Comparison of ENCODE assay signal across 12 mouse cellular contexts in genomic region chr7:112320052-112320730, GRCm38 (mm10).
DNase-seq lines count a peak whose midpoint lies in the region; ATAC-seq lines count a peak whose summit lies in the region.
"Had no signal": no experiment of that assay in that cellular context is flagged by ENCODE, and none has a peak within 500 bp of the region (broad histone marks: within the 10 kb centered on the region; RNA-seq: fewer than 3 reads in every experiment).

No protein-coding gene starts in this region.

- H3K36me3 ChIP-seq in heart, embryonic 14.5 days (ENCODE audit: control insufficient read depth, insufficient read depth, low read length), result peaks cover 94% of the 10 kb centered on the region
- no peaks in the 10 kb centered on the region for H3K36me3 ChIP-seq in embryonic facial prominence, embryonic 15.5 days

- peak overlapping the region in 1 of 2 experiments; percentile 78; a peak in 2 of 4 replicates for H3K27ac ChIP-seq in heart, embryonic 14.5 days (replicated peaks in 1 of 2; ENCODE audit: control insufficient read depth in 1 of 2, insufficient read depth in 1 of 2, low read depth in 2 of 2, low read length in 2 of 2)
- H3K27ac ChIP-seq in embryonic facial prominence, embryonic 15.5 days (replicated peaks), result 0 out of 2 replicates have a peak overlapping the region, but pooled peaks have one; percentile 28
- H3K27ac ChIP-seq: hindbrain, embryonic 14.5 days; liver, embryonic 15.5 days; macrophage had no signal

- no peak for ATAC-seq in heart, embryonic 14.5 days (ENCODE audit: insufficient number of reproducible peaks, insufficient read depth, low FRiP score, low read depth)
- peak; percentile 44; the same call in 1 of the 2 replicates for ATAC-seq in embryonic facial prominence, embryonic 15.5 days (ENCODE audit: insufficient number of reproducible peaks, low FRiP score, low TSS enrichment, low read depth)
- ATAC-seq in megakaryocyte progenitor cell, adult 5-6 weeks (replicated peaks; ENCODE audit: poor library complexity), result no peak

- WGBS in heart, embryonic 14.5 days, result 91% methylated on average over 3 of the region's 3 CpGs
- 92% methylated on average over 3 of the region's 3 CpGs for WGBS in embryonic facial prominence, embryonic 15.5 days

- no peak for DNase-seq in heart, postnatal 36 days
- DNase-seq in cerebellum, adult 9-11 months, result peak; percentile 70
- peak; percentile 16 to 69 for DNase-seq in kidney, postnatal 25 days
- DNase-seq in urinary bladder, postnatal 4 days (ENCODE audit: low spot score in 2 of 2), result no peak
- DNase-seq: right cerebral cortex, postnatal 14 days; thymus, adult 18-20 months had no signal

- H3K4me3 ChIP-seq in heart, embryonic 14.5 days (ENCODE audit: control insufficient read depth in 1 of 2, insufficient read depth in 1 of 2, low read depth in 1 of 2, low read length in 2 of 2), result no peak overlapping the region
- H3K4me3 ChIP-seq in embryonic facial prominence, embryonic 15.5 days (replicated peaks), result no peak overlapping the region
- H3K4me3 ChIP-seq: liver, embryonic 15.5 days had no signal

- H3K27me3 ChIP-seq in heart, embryonic 14.5 days (ENCODE audit: control insufficient read depth, insufficient read depth, low read length), result no peaks in the 10 kb centered on the region
- no peaks in the 10 kb centered on the region for H3K27me3 ChIP-seq in embryonic facial prominence, embryonic 15.5 days
- H3K27me3 ChIP-seq: liver, embryonic 15.5 days had no signal

- H3K4me1 ChIP-seq in heart, embryonic 14.5 days (ENCODE audit: control insufficient read depth in 2 of 2, insufficient read depth in 2 of 2, low read length in 2 of 2), result peaks cover 33 to 47% of the 10 kb centered on the region in 2 experiments
- peaks cover 21% of the 10 kb centered on the region for H3K4me1 ChIP-seq in embryonic facial prominence, embryonic 15.5 days
- H3K4me1 ChIP-seq: liver, embryonic 15.5 days had no signal

- intact Hi-C loops in heart, postnatal 36 days (cut with DNase I), result no loop called here

- no peak overlapping the region for H3K4me2 ChIP-seq in heart, embryonic 14.5 days (ENCODE audit: low read length)
- no peak overlapping the region for H3K4me2 ChIP-seq in embryonic facial prominence, embryonic 15.5 days (replicated peaks)
- H3K4me2 ChIP-seq: hindbrain, embryonic 14.5 days; liver, embryonic 15.5 days had no signal

- H3K9me3 ChIP-seq in heart, embryonic 14.5 days (ENCODE audit: control insufficient read depth, low read length), result no peaks in the 10 kb centered on the region
- no peaks in the 10 kb centered on the region for H3K9me3 ChIP-seq in embryonic facial prominence, embryonic 15.5 days (replicated peaks)
- H3K9me3 ChIP-seq: liver, embryonic 15.5 days had no signal

- peak overlapping the region; percentile 25; the same call in 1 of the 2 replicates for H3K9ac ChIP-seq in heart, embryonic 14.5 days (ENCODE audit: low read length)
- no peak overlapping the region for H3K9ac ChIP-seq in embryonic facial prominence, embryonic 15.5 days
- H3K9ac ChIP-seq: hindbrain, embryonic 14.5 days; liver, embryonic 15.5 days had no signal

Comparison
In these comparisons a context has a peak if more than half of its experiments do, and no peak if none do; other contexts are left out.
1. DNase-seq: peak in cerebellum, adult 9-11 months (single experiment) and kidney, postnatal 25 days (2 of 2); none in heart, postnatal 36 days (0 of 2) and urinary bladder, postnatal 4 days (0 of 2).